Mouse (Mus musculus) left cerebral cortex, adult 8-10 months (tissue): ENCODE results near the gene Spr. TPM values are rescaled to one million over a fixed set of nuclear protein-coding genes. Genes with fewer than 3 reads are reported as not detected.
"Not testable (repeated sequence)": the region's sequence is repeated elsewhere in the genome, so short reads cannot be mapped to it uniquely, and the experiment has no call there.

Experiments used
- DNase-seq, 2 experiments: peaks; one replicate each; pipeline ENCODE4 v3.0.0; 2022; ENCODE audit warnings: low spot score in 2 of 2
- total RNA-seq, 4 experiments: library from RNA; stranded (reverse); gene quantifications; 2 replicates each; pipeline ENCODE4 v1.2.4; 2022

Spr gene
- total RNA-seq, 4 experiments from 2014 or later = 42.5 to 48.4 (median 46.0) TPM

- DNase-seq = not testable (repeated sequence)
Measured at GRCm38 (mm10) chr6:85132237-85132636, 5.3 kb downstream of the Spr start.

GRCm38 (mm10) chr6:85131673-85132072, 5.9 kb downstream of the Spr start:
- DNase-seq = peak; percentile 44 to 60

GRCm38 (mm10) chr6:85117545-85118511, 19.7 kb downstream of the Spr start:
- DNase-seq = peak in 1 of 2 experiments; percentile 23

- DNase-seq = no peak
Measured at GRCm38 (mm10) chr6:85105033-85105615, 32.4 kb downstream of the Spr start.

DNA sequence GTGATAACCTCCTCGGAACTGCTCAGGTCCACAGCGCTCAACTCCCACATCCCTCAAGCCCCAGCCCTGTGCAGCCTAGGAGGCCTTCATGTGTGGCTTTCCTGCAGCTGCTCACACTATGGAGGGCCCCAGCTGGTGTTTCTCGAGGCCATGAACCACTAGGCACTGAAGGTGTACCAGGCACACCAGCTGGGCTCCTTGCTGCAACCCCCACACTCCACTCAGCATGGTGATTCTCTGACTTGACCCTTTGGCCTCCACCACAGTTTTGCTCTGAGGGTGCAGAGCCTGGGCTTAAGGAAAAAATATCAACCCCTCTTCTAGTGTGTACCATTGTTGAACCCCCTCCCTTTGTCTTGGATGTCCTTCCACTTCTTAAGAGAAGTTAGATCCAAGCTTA, 34.2 kb downstream of the Spr start:
- DNase-seq = no peak

GRCm38 (mm10) chr6:85096441-85096840, 41.1 kb downstream of the Spr start:
- no peak for DNase-seq

DNA sequence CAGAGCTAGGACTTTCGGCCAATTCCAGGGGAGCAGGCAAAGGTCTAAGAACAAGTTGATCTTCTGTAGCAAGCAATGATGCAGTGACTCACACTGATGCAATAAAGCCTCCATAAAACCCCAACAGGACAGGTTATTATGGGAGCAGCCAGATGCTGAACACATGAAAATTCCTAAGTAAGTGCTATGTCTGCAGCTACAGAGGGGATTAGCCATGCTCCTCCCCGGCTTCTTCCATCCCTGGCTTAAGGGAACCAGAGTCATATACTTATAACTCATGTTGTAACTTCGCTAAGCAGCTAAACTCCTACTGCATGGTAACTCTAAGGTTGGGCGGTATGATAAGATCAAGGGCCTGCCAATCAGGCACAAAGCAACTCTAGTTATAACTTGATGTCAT, 50.1 kb downstream of the Spr start:
- DNase-seq = no peak

DNA sequence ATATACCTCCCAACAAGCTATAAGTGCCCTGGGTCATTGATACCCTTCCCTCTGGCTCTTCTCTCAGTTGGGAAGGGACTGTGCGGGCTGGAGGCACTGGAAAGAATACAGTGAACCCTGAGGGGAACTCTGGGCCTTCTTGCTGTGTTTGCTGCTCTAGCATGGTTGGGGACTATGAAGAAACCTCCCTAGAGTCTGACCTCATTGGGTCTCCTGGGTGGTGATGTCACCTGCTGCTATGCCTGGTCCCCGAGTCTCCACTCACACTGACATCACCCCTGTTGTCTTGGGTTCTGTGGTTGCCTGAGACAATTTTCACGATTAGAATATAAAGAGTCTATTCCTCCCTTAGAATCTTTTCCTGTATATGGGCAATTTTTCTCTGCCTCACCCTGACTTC, 50.9 kb downstream of the Spr start:
- DNase-seq = no peak

Other genes starting within 250 kb of the Spr start
- 10 to 100 TPM; 76.7 to 85.4 (median 80.3) TPM for gene Exoc6b, start 68.3 kb downstream of the Spr start, total RNA-seq
- gene Emx1, start 49.7 kb upstream of the Spr start, total RNA-seq = 10 to 100 TPM; 32.0 to 34.9 (median 33.8) TPM
- gene Sfxn5, start 195.7 kb upstream of the Spr start, total RNA-seq = 100 to 1,000 TPM; 177 to 201 (median 188) TPM
- gene Rab11fip5, start 236.9 kb upstream of the Spr start, total RNA-seq = 10 to 100 TPM; 76.8 to 87.2 (median 83.1) TPM